Mouse (Mus musculus): ENCODE data around the gene Abhd16a. TPM values are rescaled to one million over a fixed set of nuclear protein-coding genes. Genes with fewer than 3 reads are reported as not detected.
A peak's percentile ranks its signal among the peaks of the same experiment; 100 is the strongest.

Gene Abhd16a
- polyA plus RNA-seq, 1 experiment from 2014 or later: 109 TPM

DNA sequence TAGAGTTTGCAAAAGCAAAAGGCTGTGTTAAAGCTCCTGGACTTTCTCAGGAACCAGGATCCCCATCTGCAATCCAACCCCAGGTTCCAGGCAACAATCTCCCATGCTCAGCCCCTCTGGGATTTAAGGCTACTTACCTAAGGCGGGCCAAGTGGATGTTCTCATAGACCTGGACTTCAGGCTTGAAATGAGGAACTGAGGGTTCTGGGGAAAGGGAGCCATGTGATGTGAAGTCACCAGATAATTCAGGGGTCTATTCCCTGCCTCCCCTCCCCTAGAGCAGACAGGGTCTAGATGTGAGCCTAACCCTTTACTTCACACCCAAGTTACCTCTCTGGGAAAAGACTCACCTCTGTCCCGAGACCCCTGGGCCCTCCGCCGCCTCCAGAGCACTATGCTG lies 8.4 kb upstream of the Abhd16a start:
- WGBS: 80% methylated on average over 4 of the region's 4 CpGs

DNA sequence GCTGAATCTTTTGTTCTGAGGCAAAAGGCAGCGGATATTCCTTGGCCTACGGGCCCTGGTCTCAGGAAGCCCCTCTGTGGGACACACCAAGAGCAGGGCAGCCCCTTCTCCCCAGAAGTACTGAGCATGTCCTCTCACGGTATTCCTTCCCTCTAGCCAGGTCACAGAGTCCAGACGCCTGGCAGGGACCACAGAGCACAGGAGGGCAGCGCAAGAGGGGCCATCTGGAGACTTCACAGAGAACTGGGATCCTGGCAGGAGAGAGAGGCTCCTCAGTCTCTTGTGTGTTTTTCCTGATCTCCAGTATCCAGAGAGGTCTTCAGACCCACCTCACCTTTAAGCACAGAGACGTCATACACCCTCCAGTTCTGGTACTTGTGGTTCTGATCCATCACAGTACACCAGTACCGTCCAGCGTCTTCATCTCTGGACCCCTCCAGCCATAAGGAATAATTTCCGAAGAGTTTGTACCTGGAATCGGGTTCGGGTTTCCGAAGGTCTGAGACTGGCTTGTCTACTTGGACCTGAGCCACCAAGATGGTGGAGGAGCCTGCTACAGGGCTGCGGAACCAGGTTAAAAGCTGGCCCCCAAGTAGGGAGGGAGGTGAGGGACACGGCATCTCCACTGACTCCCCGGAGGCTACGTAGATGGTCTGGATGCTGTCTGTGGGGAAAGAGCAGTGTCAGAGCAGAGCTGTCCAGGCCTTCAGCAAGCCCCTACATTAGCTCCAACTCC lies 6.1 kb upstream of the Abhd16a start:
- Histone ChIP-seq H3K36me3 (ENCODE audit: control insufficient read depth, insufficient read depth) (no peaks in the 10 kb centered on the region), H3K4me2 (ENCODE audit: low read length) (no peak overlapping the region), H3K4me1 (replicated peaks; ENCODE audit: control insufficient read depth, insufficient read depth, low read length) (peaks cover 5% of the 10 kb centered on the region; the same call in 1 of the 2 replicates), H3K27ac (ENCODE audit: low read length) (no peak overlapping the region), H3K27me3 (replicated peaks; ENCODE audit: control insufficient read depth, insufficient read depth, low read length) (no peaks in the 10 kb centered on the region), H3K9me3 (ENCODE audit: control insufficient read depth, low read length) (no peaks in the 10 kb centered on the region), H3K4me3 (replicated peaks; ENCODE audit: low read length) (no peak overlapping the region), H3K9ac (replicated peaks; ENCODE audit: low read depth, low read length) (no peak overlapping the region)
- WGBS: 85% methylated on average over 16 of the region's 16 CpGs
- ATAC-seq: no peak

More for the DNA sequence above, 8.4 kb upstream of the Abhd16a start:
- no peak overlapping the region for H3K9ac ChIP-seq (replicated peaks; ENCODE audit: low read depth, low read length)
- no peaks in the 10 kb centered on the region for H3K36me3 ChIP-seq (ENCODE audit: control insufficient read depth, insufficient read depth)
- no peak overlapping the region for H3K4me3 ChIP-seq (replicated peaks; ENCODE audit: low read length)
- no peak overlapping the region for H3K27ac ChIP-seq (ENCODE audit: low read length)
- no peak overlapping the region for H3K4me2 ChIP-seq (ENCODE audit: low read length)
- H3K27me3 ChIP-seq (replicated peaks; ENCODE audit: control insufficient read depth, insufficient read depth, low read length): no peaks in the 10 kb centered on the region
- peaks cover 24% of the 10 kb centered on the region for H3K4me1 ChIP-seq (replicated peaks; ENCODE audit: control insufficient read depth, insufficient read depth, low read length)
- H3K9me3 ChIP-seq (ENCODE audit: control insufficient read depth, low read length): no peaks in the 10 kb centered on the region
- ATAC-seq: no peak

DNA sequence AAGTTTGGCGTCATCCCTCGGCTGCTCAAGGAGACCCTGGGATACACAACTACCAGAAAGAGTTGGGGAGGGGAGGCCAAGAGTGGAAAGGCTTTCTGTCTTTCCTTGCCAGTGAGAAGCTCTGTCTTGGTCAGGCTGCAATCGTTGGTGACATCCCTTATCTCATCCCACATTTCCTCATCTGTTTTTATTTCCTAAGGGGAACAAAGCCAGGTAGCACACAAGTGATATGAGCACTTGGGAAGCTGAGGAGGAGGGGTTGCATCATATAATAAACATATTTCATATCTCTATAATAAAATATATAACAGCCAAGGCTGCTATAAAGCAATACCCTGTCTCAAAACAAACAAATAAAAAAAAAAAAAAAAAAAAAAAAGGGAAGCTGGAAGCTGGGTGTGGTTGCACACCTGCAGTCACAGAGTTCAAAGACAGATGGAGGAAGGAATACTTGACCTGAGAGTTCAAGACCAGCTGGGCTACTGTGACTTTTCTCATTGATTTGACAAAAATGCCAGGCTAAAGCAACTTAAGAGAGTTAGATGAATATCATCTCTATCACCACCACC lies 5.0 kb upstream of the Abhd16a start:
- no peaks in the 10 kb centered on the region for H3K27me3 ChIP-seq (replicated peaks; ENCODE audit: control insufficient read depth, insufficient read depth, low read length)
- H3K36me3 ChIP-seq (ENCODE audit: control insufficient read depth, insufficient read depth): no peaks in the 10 kb centered on the region
- no peaks in the 10 kb centered on the region for H3K9me3 ChIP-seq (ENCODE audit: control insufficient read depth, low read length)
- peaks cover 3% of the 10 kb centered on the region; the same call in 1 of the 2 replicates for H3K4me1 ChIP-seq (replicated peaks; ENCODE audit: control insufficient read depth, insufficient read depth, low read length)
- H3K27ac ChIP-seq (ENCODE audit: low read length): no peak overlapping the region
- no peak for ATAC-seq
- H3K4me2 ChIP-seq (ENCODE audit: low read length): no peak overlapping the region
- no peak overlapping the region for H3K9ac ChIP-seq (replicated peaks; ENCODE audit: low read depth, low read length)
- 88% methylated on average over 3 of the region's 3 CpGs for WGBS
- no peak overlapping the region for H3K4me3 ChIP-seq (replicated peaks; ENCODE audit: low read length)

DNA sequence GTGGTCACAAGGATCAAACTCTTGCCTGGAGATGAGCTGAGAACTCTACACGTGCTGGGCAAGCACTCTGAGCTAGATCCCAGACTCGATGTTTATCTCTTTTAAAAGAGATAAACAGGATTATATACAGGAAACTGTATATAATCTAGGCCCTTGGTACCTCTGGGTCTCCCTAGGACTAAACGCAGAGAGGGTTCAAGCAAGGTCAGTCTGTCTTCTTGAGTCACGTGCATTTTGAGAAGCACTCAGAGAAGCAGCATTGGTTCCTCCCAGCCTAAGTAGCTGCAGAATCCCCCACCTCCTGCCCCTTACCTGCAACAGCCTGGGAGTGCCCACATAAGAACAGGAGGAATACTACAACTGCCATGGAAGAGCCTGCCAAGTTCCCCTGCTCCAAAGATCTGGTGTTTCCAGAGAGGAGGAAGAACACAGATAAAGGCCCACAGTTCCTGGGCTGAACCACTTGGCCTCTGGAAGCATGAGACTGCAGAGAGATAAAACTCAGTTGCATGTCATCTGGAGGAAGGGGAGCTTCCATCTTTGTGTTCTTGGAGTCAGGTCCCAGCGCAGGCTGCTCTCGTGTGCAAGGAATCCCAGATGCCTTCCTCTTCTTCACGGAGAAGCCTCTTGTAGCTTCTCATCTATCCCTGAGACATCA lies 3.7 kb upstream of the Abhd16a start, which contains the start of gene Ly6g6f:
TSS of gene Ly6g6f (minus strand) at position 403 of the 658 bp plus-strand sequence.
- peaks cover 11% of the 10 kb centered on the region for H3K4me1 ChIP-seq (replicated peaks; ENCODE audit: control insufficient read depth, insufficient read depth, low read length)
- no peak for ATAC-seq
- 84% methylated on average over 7 of the region's 7 CpGs for WGBS
- H3K9me3 ChIP-seq (ENCODE audit: control insufficient read depth, low read length): no peaks in the 10 kb centered on the region
- no peak within 1 kb of the TSS for H3K4me3 ChIP-seq (replicated peaks; ENCODE audit: low read length)
- no peaks in the 10 kb centered on the region for H3K36me3 ChIP-seq (ENCODE audit: control insufficient read depth, insufficient read depth)
- no peak within 1 kb of the TSS for H3K9ac ChIP-seq (replicated peaks; ENCODE audit: low read depth, low read length)
- no peak within 1 kb of the TSS for H3K4me2 ChIP-seq (ENCODE audit: low read length)
- no peak within 1 kb of the TSS for H3K27ac ChIP-seq (ENCODE audit: low read length)
- no peaks in the 10 kb centered on the region for H3K27me3 ChIP-seq (replicated peaks; ENCODE audit: control insufficient read depth, insufficient read depth, low read length)

DNA sequence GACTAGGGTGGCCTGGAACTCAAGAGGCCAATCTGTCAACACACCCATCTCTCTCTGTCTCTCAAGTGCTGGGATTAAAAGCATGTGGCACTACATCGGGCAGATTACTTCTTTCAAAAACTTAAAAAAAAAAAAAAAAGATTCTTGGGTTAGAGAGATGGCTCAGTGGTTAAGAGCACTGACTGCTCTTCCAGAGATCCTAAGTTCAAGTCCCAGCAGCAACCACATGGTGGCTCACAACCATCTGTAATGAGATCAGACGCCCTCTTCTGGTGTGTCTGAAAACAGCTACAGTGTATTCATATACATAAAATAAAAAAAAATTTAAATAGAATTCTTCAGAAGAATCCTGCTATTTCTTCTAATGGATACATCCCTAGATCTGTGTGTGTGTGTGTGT lies 912 bp upstream of the Abhd16a start:
- 47% methylated on average over 2 of the region's 2 CpGs for WGBS
- Histone ChIP-seq H3K9me3 (ENCODE audit: control insufficient read depth, low read length) (no peaks in the 10 kb centered on the region), H3K27ac (ENCODE audit: low read length) (no peak overlapping the region; the same call in 1 of the 2 replicates), H3K4me3 (replicated peaks; ENCODE audit: low read length) (no peak overlapping the region), H3K36me3 (ENCODE audit: control insufficient read depth, insufficient read depth) (peaks cover 7% of the 10 kb centered on the region; the same call in 1 of the 2 replicates), H3K27me3 (replicated peaks; ENCODE audit: control insufficient read depth, insufficient read depth, low read length) (no peaks in the 10 kb centered on the region), H3K4me1 (replicated peaks; ENCODE audit: control insufficient read depth, insufficient read depth, low read length) (peaks cover 13% of the 10 kb centered on the region), H3K9ac (replicated peaks; ENCODE audit: low read depth, low read length) (no peak overlapping the region), H3K4me2 (ENCODE audit: low read length) (no peak overlapping the region)
- no peak for ATAC-seq

DNA sequence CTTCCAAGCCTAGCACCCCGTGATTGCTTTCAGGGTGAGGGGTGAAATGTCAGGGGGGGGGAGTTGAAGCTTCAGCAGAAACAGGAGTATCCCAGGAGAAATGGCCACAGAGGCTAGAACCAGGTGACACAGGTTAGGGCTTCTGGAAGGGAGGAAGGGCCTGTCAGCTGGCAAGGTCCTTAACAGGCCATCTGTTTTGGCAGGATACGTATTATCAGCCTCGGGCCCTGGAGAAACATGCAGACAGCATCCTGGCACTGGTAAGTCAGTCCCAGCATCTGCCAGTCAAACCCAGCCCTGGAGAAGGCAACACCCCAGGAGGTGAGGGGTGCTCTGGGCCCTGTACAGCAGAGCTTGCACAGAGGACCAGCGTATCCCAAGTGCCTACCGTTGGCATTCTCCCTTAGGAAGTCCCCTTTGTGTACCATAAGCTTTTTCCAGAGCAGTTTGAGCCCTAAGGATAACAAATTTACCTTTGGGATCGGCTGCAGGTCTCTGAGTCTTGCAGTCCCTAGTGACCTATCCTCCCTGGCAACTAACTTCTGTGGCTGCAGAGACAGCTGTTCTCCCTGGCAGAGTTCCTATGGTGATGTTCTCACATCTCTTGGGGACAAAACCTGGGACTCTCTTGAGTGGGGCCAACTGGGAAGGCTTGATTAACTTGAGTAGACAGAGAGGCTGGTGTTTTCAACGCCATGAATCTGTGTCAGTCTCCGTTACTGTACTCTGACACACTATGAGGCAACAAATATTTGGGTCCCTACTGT lies 1.3 kb downstream of the Abhd16a start:
- WGBS: 48% methylated on average over 8 of the region's 8 CpGs
- Histone ChIP-seq H3K27me3 (replicated peaks; ENCODE audit: control insufficient read depth, insufficient read depth, low read length) (no peaks in the 10 kb centered on the region), H3K4me2 (ENCODE audit: low read length) (peak overlapping the region; percentile 66), H3K4me3 (replicated peaks; ENCODE audit: low read length) (peak overlapping the region; percentile 67), H3K36me3 (ENCODE audit: control insufficient read depth, insufficient read depth) (peaks cover 7% of the 10 kb centered on the region; the same call in 1 of the 2 replicates), H3K27ac (ENCODE audit: low read length) (peak overlapping the region; percentile 98), H3K9ac (replicated peaks; ENCODE audit: low read depth, low read length) (peak overlapping the region; percentile 92), H3K4me1 (replicated peaks; ENCODE audit: control insufficient read depth, insufficient read depth, low read length) (peaks cover 13% of the 10 kb centered on the region), H3K9me3 (ENCODE audit: control insufficient read depth, low read length) (no peaks in the 10 kb centered on the region)
- peak; percentile 13; the same call in 1 of the 2 replicates for ATAC-seq

DNA sequence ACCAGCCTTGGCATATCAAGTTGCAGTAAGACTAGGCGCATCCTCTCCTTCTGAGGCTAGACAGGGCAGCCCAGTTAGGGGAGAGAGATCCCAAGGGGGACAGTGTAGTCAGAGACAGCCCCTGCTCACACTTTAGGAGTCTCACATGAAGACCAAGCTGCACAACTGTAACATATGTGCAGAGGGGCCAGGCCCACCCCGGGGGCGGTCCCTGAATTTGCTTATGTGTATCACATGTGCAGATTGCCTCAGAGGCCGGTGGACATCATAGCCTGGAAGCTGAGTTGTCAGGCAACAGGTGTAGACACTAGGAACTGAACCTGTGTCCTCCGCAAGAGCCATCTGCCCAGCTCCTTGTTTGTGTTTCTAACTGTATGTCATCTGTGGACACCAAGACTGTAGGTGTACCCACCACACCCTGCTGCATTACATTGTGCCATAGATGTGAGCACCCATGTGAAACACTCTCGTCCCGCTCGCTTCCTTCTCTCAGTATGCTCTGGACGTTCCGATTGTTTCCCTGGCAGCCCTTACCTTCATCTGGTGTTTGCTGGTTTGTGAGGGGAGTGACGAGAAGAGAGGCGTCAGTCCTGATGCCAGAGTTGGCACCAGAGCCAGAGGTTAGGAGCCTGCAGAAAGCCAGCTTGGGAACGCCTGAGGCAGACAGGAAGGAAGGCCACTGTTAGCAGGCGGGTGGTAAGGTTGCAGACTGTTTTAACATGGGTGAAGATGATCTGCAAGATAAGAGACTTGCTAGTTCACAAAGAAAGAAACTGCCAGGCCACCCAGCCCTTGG lies 3.5 kb downstream of the Abhd16a start:
- Histone ChIP-seq H3K36me3 (ENCODE audit: control insufficient read depth, insufficient read depth) (peaks cover 13% of the 10 kb centered on the region), H3K27ac (ENCODE audit: low read length) (no peak overlapping the region), H3K4me1 (replicated peaks; ENCODE audit: control insufficient read depth, insufficient read depth, low read length) (peaks cover 13% of the 10 kb centered on the region), H3K4me2 (ENCODE audit: low read length) (no peak overlapping the region), H3K9me3 (ENCODE audit: control insufficient read depth, low read length) (no peaks in the 10 kb centered on the region), H3K4me3 (replicated peaks; ENCODE audit: low read length) (no peak overlapping the region), H3K9ac (replicated peaks; ENCODE audit: low read depth, low read length) (no peak overlapping the region), H3K27me3 (replicated peaks; ENCODE audit: control insufficient read depth, insufficient read depth, low read length) (no peaks in the 10 kb centered on the region)
- ATAC-seq: no peak
- WGBS: 86% methylated on average over 14 of the region's 14 CpGs

DNA sequence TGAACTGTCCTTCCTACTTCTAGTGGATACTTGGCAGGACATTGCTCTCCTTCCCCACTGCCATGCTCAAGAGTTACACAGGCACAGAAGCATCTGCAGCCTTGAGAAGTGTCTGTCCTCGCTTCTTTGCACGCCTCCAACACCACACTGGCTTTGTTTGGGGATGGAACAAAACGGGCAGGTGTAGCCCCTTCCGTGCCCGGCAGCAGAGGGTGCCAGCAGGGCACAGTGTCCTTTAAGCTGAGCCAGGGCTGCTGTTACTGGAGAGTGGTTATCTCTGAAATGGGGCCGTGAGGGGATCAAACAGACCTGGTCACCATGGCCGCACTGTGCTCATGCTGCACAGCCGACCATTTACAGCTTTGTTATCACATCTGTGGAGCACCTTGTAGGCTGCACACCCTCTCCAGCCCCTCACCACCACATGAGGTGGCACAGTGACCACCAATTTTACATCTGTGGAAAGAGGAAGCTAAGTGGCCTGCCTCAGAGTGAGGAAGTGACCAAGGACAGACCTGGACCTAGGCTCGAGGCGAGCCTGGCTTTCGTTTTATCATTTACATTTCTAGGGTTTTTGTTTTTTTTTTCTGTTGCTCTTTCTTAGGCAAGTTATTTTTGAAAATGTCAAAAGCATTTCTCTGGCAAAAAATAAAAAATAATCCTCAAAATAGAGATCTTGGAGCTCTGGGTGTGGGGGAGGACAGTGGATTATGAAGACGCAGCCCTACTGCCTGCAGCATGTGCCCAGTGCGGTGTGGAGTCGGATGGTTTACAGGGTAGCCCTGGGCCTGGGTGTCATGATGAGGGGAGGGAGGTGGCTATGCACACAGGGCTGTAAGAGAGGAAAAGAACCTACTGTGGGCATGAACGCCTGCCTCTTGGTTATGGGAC lies 5.7 kb downstream of the Abhd16a start:
- Histone ChIP-seq H3K4me2 (ENCODE audit: low read length) (no peak overlapping the region), H3K27me3 (replicated peaks; ENCODE audit: control insufficient read depth, insufficient read depth, low read length) (no peaks in the 10 kb centered on the region), H3K9me3 (ENCODE audit: control insufficient read depth, low read length) (no peaks in the 10 kb centered on the region), H3K4me1 (replicated peaks; ENCODE audit: control insufficient read depth, insufficient read depth, low read length) (peaks cover 12% of the 10 kb centered on the region), H3K4me3 (replicated peaks; ENCODE audit: low read length) (no peak overlapping the region), H3K9ac (replicated peaks; ENCODE audit: low read depth, low read length) (no peak overlapping the region), H3K27ac (ENCODE audit: low read length) (no peak overlapping the region), H3K36me3 (ENCODE audit: control insufficient read depth, insufficient read depth) (peaks cover 13% of the 10 kb centered on the region)
- ATAC-seq: no peak
- WGBS: 91% methylated on average over 15 of the region's 15 CpGs

Data from forebrain, embryonic 16.5 days (tissue).